Mouse (Mus musculus) bone marrow macrophage, adult 2 months (primary cell): ENCODE measurements around the gene Cnih3.

Experiments
- CTCF ChIP-seq: IDR thresholded peaks from 2 replicates; pipeline ENCODE4 v1.5.1; 2012; ENCODE audit warnings: low read depth, mild to moderate bottlenecking, low read length, moderate library complexity
- POLR2A ChIP-seq: IDR thresholded peaks from 2 replicates; pipeline ENCODE4 v1.6.1; 2012; ENCODE audit warnings: mild to moderate bottlenecking, low read depth, low read length, borderline replicate concordance

GRCm38 (mm10) chr1:181416841-181417240, 64.4 kb downstream of the Cnih3 start:
- TF ChIP-seq CTCF (no peak), POLR2A (no peak)
